9 mouse cellular contexts compared by ENCODE assay signal in genomic region chr1:38836477-38836872, GRCm38 (mm10). TPM values are rescaled to one million over a fixed set of nuclear protein-coding genes. Genes with fewer than 3 reads are reported as not detected.
DNase-seq lines count a peak whose midpoint lies in the region; ATAC-seq and TF ChIP-seq lines count a peak whose summit lies in the region.
"Had no signal": no experiment of that assay in that cellular context is flagged by ENCODE, and none has a peak within 500 bp of the region (broad histone marks: within the 10 kb centered on the region; RNA-seq: fewer than 3 reads in every experiment).

Gene Lonrf2 (minus strand): TSS chr1:38836711.

- peak within 1 kb of the TSS; percentile 99 for H3K4me2 ChIP-seq in forebrain, embryonic 12.5 days
- peak within 1 kb of the TSS; percentile 99 for H3K4me2 ChIP-seq in intestine, embryonic 16.5 days (ENCODE audit: low read depth, low read length)
- peak within 1 kb of the TSS; percentile 42 for H3K4me2 ChIP-seq in liver, embryonic 14.5 days (ENCODE audit: low read depth)

- H3K4me3 ChIP-seq in gastrocnemius, adult 2 months, result peak within 1 kb of the TSS; percentile 76
- peak within 1 kb of the TSS; percentile 69 for H3K4me3 ChIP-seq in forebrain, embryonic 12.5 days (replicated peaks)
- H3K4me3 ChIP-seq in intestine, embryonic 16.5 days (ENCODE audit: low read length), result peak within 1 kb of the TSS; percentile 69
- H3K4me3 ChIP-seq in liver, embryonic 14.5 days (ENCODE audit: insufficient read depth in 1 of 2, low read depth in 2 of 2, low read length in 2 of 2), result peak within 1 kb of the TSS in 1 of 2 experiments; percentile 27; a peak in 2 of 4 replicates

- peaks cover 19% of the 10 kb centered on the region for H3K4me1 ChIP-seq in forebrain, embryonic 12.5 days
- peaks cover 5% of the 10 kb centered on the region; the same call in 1 of the 2 replicates for H3K4me1 ChIP-seq in intestine, embryonic 16.5 days (ENCODE audit: control insufficient read depth, insufficient read depth, low read length)
- no peaks in the 10 kb centered on the region for H3K4me1 ChIP-seq in liver, embryonic 14.5 days (replicated peaks; ENCODE audit: control insufficient read depth in 2 of 2, insufficient read depth in 2 of 2, low read length in 1 of 2)

- H3K27me3 ChIP-seq in forebrain, embryonic 12.5 days, result peaks cover 52% of the 10 kb centered on the region
- peaks cover 14% of the 10 kb centered on the region for H3K27me3 ChIP-seq in intestine, embryonic 16.5 days (replicated peaks; ENCODE audit: control insufficient read depth, insufficient read depth, low read length)
- H3K27me3 ChIP-seq in liver, embryonic 14.5 days (ENCODE audit: control insufficient read depth, insufficient read depth, low read length), result peaks cover 27% of the 10 kb centered on the region

- TF ChIP-seq POLR2A in brain, embryonic 14.5 days (IDR thresholded peaks at IDR 0.05; ENCODE audit: borderline replicate concordance, extremely low read depth, insufficient read depth, insufficient read length, poor library complexity, severe bottlenecking), result peak; percentile 83

- H3K9me3 ChIP-seq in forebrain, embryonic 12.5 days, result no peaks in the 10 kb centered on the region
- H3K9me3 ChIP-seq in intestine, embryonic 16.5 days (ENCODE audit: control insufficient read depth, low read length), result no peaks in the 10 kb centered on the region
- no peaks in the 10 kb centered on the region for H3K9me3 ChIP-seq in liver, embryonic 14.5 days (ENCODE audit: control insufficient read depth, low read length)

- peak; percentile 84 for ATAC-seq in forebrain, embryonic 12.5 days (ENCODE audit: low FRiP score)
- peak; percentile 61 for ATAC-seq in intestine, embryonic 16.5 days
- ATAC-seq in liver, embryonic 14.5 days (ENCODE audit: insufficient read depth), result no peak

- under 1% methylated on average over 45 of the region's 47 CpGs for WGBS in forebrain, embryonic 12.5 days
- WGBS in intestine, embryonic 16.5 days, result under 1% methylated on average over 45 of the region's 47 CpGs
- 3% methylated on average over 27 of the region's 47 CpGs for WGBS in liver, embryonic 14.5 days (ENCODE audit: insufficient replicate concordance)

- DNase-seq in gastrocnemius, adult 2 months, result peak; percentile 17
- DNase-seq in gastrocnemius, adult 18-20 months (ENCODE audit: low spot score), result no peak
- peak; percentile 92 for DNase-seq in brain, embryonic 14.5 days (ENCODE audit: low read depth)
- no peak for DNase-seq in liver, embryonic 14.5 days (ENCODE audit: low read depth in 3 of 3, low spot score in 3 of 3)
- peak; percentile 75 for DNase-seq in right cerebral cortex, postnatal 4 days
- no peak for DNase-seq in spleen, adult 12 weeks (ENCODE audit: low spot score)

- no peak for TF ChIP-seq CTCF in gastrocnemius, adult 2 months (IDR thresholded peaks at IDR 0.05)
- no peak for TF ChIP-seq CTCF in brain, embryonic 14.5 days (IDR thresholded peaks at IDR 0.05; ENCODE audit: borderline replicate concordance, extremely low read depth, insufficient read depth, insufficient read length)
- TF ChIP-seq CTCF in liver, embryonic 14.5 days (IDR thresholded peaks at IDR 0.05; ENCODE audit: low read depth), result no peak

- H3K27ac ChIP-seq in gastrocnemius, adult 2 months, result peak within 1 kb of the TSS; percentile 24; the same call in 1 of the 2 replicates
- peak within 1 kb of the TSS; percentile 87 for H3K27ac ChIP-seq in forebrain, embryonic 12.5 days
- no peak within 1 kb of the TSS for H3K27ac ChIP-seq in intestine, embryonic 16.5 days (ENCODE audit: low read length)
- H3K27ac ChIP-seq in liver, embryonic 14.5 days, result no peak within 1 kb of the TSS

- intact Hi-C loops in gastrocnemius, adult 2 months (cut with DNase I), result no loop called here

- no peak for TF ChIP-seq EP300 in liver, embryonic 14.5 days (IDR thresholded peaks at IDR 0.05; ENCODE audit: low read depth)

- peak within 1 kb of the TSS; percentile 77 for H3K9ac ChIP-seq in forebrain, embryonic 12.5 days
- H3K9ac ChIP-seq in intestine, embryonic 16.5 days (ENCODE audit: low read depth, low read length), result peak within 1 kb of the TSS; percentile 73
- H3K9ac ChIP-seq in liver, embryonic 14.5 days (replicated peaks), result no peak within 1 kb of the TSS

- 0 out of 2 replicates have a peak, but pooled peaks cover 6% of the 10 kb centered on the region for H3K36me3 ChIP-seq in forebrain, embryonic 12.5 days (replicated peaks)
- H3K36me3 ChIP-seq in intestine, embryonic 16.5 days (ENCODE audit: control insufficient read depth, insufficient read depth, low read length), result no peaks in the 10 kb centered on the region
- no peaks in the 10 kb centered on the region for H3K36me3 ChIP-seq in liver, embryonic 14.5 days (replicated peaks; ENCODE audit: control insufficient read depth, insufficient read depth, low read depth)

RNA-seq across cellular contexts. Expression of gene Lonrf2, which starts in this region (rescaled TPM):
- total RNA-seq in gastrocnemius, adult 2 months (2021), result under 1 TPM; 0.15 to 0.73 TPM
- total RNA-seq in gastrocnemius, adult 18-20 months (2021), result under 1 TPM; 0.24 to 0.50 TPM
- polyA plus RNA-seq in brain, embryonic 14.5 days (2012; rRNA removed), result 51.9 and 73.3 TPM in 2 replicates
- 6.0 and 6.1 TPM in 2 replicates for polyA plus RNA-seq in forebrain, embryonic 12.5 days (2016; fragmentation: Nextera tagmentation; extraction: Ambion mirVana)
- 0.72 and 0.79 TPM in 2 replicates for polyA plus RNA-seq in intestine, embryonic 16.5 days (2015; fragmentation: Nextera tagmentation; extraction: Ambion mirVana)
- polyA plus RNA-seq in liver, embryonic 14.5 days (2012; rRNA removed), result 0.09 and 0.13 TPM in 2 replicates
- 0.08 TPM in 1 of 2 replicates, not detected in the other for polyA plus RNA-seq in liver, embryonic 14.5 days (2014; fragmentation: Nextera tagmentation; extraction: Ambion mirVana)
- total RNA-seq: liver, adult 2 months had no signal
- polyA plus RNA-seq: liver, adult 2 months had no signal

Comparison
In these comparisons a context has a peak if more than half of its experiments do, and no peak if none do; other contexts are left out.
1. Peak in DNase-seq, H3K4me3 ChIP-seq and H3K27ac ChIP-seq in gastrocnemius, adult 2 months; RNA of the gene not detected or under 1 TPM.
2. Peak in ATAC-seq, H3K4me3 ChIP-seq, H3K9ac ChIP-seq and H3K4me2 ChIP-seq in intestine, embryonic 16.5 days; RNA of the gene not detected or under 1 TPM.
3. DNase-seq: peak in brain, embryonic 14.5 days (single experiment) and right cerebral cortex, postnatal 4 days (single experiment); none in gastrocnemius, adult 18-20 months (single experiment), liver, embryonic 14.5 days (0 of 3) and spleen, adult 12 weeks (single experiment).
4. H3K4me2 ChIP-seq: peak in every context shown above with its lines; median percentile 99 in forebrain, embryonic 12.5 days; 99 in intestine, embryonic 16.5 days; 42 in liver, embryonic 14.5 days.